Mouse (Mus musculus): ENCODE measurements around the gene Atp5mpl.
A peak's percentile ranks its signal among the peaks of the same experiment; 100 is the strongest.

DNA sequence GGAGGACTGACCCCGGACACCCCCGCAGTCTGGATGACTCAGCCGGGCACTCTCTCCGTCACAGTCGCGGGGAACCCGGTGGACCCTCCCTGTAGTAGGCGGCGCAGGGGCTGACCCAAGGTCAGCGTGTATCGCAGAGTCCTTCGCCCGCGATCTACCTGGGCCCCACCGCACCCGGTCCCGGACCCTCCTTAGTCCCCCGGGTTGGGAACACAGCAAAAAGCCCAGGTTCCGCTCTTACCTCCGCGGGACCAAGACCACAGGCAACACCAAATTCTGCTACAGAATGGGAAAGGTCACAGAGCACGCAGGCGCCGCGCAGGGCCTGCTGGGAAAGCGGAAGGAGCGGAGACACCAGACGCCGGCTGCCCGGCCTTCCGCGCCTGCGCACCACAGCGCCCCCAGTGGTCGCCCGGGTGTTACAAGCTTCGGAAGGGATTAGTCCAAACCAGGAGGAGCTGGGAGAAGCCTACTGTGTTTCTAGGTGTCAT, at the start of gene Atp5mpl:
- TF ChIP-seq CTCF (IDR thresholded peaks at IDR 0.05; ENCODE audit: low read depth) (peak; percentile 99), EP300 (IDR thresholded peaks at IDR 0.05; ENCODE audit: low read depth) (peak; percentile 65; the same call in 1 of the 2 replicates)
